Mouse (Mus musculus): ENCODE results near the gene Tifa.

DNA sequence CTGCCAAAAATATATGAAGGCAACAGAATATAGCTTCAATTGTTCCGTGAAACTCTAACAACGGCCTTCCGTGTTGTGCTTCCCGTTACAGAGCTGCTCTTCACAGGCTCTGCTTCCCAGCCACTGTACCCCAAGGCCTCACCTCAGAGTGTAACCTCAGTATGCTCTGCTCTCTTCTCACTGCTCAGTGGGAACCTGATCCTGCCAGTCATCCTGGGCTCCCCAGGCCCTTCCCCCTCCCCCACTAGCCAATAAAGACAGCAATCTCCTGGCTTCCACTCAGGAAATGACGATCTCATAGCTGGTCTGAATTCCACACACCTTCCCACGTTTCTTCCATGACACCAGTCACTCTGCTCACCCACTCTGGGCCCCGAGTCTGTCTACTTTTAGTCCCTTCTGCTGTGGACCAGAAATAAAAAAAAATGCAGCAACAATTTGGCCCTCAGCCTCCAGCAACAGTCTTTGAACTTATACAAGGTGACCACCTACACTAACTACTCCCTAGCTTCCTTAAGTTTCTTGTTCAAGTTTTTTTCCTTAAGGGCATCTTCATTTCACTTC lies 27.6 kb downstream of the Tifa start:
- TF ChIP-seq CTCF (IDR thresholded peaks at IDR 0.05; ENCODE audit: low read depth) = no peak
- TF ChIP-seq EP300 (IDR thresholded peaks at IDR 0.05; ENCODE audit: low read depth) = no peak

Measured in liver, postnatal 0 days (tissue).